8 mouse cellular contexts compared by ENCODE assay signal in the genomic region with DNA sequence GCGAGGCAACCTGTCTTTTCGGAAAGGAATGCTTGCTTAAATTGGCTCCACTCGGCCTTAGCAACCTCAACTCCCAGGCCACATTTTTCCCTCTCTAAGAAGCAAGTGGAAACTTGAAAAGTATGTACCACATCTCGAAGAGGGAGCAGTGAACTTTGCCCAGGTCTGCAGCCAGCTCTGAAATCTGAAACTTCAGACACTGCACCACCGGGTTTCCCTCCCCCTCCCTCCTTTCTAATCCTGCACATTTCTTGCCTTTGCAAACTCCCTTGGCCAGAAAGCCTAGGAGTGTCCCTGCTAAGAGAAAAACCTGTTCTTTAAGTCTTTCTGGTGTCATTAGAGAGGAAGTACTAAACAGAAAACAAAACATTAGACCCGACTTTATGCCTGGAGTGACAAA.
DNase-seq lines count a peak whose midpoint lies in the region; ATAC-seq lines count a peak whose summit lies in the region.

No protein-coding gene starts in this region.

- no peak for ATAC-seq in hindbrain, embryonic 15.5 days (ENCODE audit: low FRiP score, low read depth)
- no peak for ATAC-seq in hindbrain, embryonic 12.5 days (ENCODE audit: low FRiP score)
- no peak for ATAC-seq in embryonic facial prominence, embryonic 13.5 days (ENCODE audit: insufficient number of reproducible peaks, insufficient read depth, low FRiP score, low TSS enrichment, low read depth)

- DNase-seq in kidney, postnatal 25 days = peak; percentile 77 to 89
- DNase-seq in skeletal muscle tissue, adult 2 months (ENCODE audit: low read depth, low spot score) = peak; percentile 5
- DNase-seq in layer of hippocampus, postnatal 10 days (ENCODE audit: low spot score in 2 of 2) = no peak
- DNase-seq in cerebellum, postnatal 10 days = no peak
- DNase-seq in thymus, adult 18-20 months = no peak

- no peaks in the 10 kb centered on the region for H3K9me3 ChIP-seq in hindbrain, embryonic 15.5 days
- H3K9me3 ChIP-seq in hindbrain, embryonic 12.5 days (replicated peaks) = no peaks in the 10 kb centered on the region
- no peaks in the 10 kb centered on the region for H3K9me3 ChIP-seq in embryonic facial prominence, embryonic 13.5 days

- H3K27me3 ChIP-seq in hindbrain, embryonic 15.5 days = no peaks in the 10 kb centered on the region
- H3K27me3 ChIP-seq in hindbrain, embryonic 12.5 days = no peaks in the 10 kb centered on the region
- H3K27me3 ChIP-seq in embryonic facial prominence, embryonic 13.5 days = no peaks in the 10 kb centered on the region

- H3K27ac ChIP-seq in hindbrain, embryonic 15.5 days (replicated peaks) = 0 out of 2 replicates have a peak overlapping the region, but pooled peaks have one; percentile 8
- H3K27ac ChIP-seq in hindbrain, embryonic 12.5 days = no peak overlapping the region; the same call in 1 of the 2 replicates
- H3K27ac ChIP-seq in embryonic facial prominence, embryonic 13.5 days = peak overlapping the region; percentile 51

- H3K36me3 ChIP-seq in hindbrain, embryonic 15.5 days = no peaks in the 10 kb centered on the region
- no peaks in the 10 kb centered on the region for H3K36me3 ChIP-seq in hindbrain, embryonic 12.5 days
- no peaks in the 10 kb centered on the region for H3K36me3 ChIP-seq in embryonic facial prominence, embryonic 13.5 days

- H3K4me3 ChIP-seq in hindbrain, embryonic 15.5 days = no peak overlapping the region
- no peak overlapping the region for H3K4me3 ChIP-seq in hindbrain, embryonic 12.5 days
- H3K4me3 ChIP-seq in embryonic facial prominence, embryonic 13.5 days = no peak overlapping the region

- 24% methylated on average over 6 of the region's 6 CpGs for WGBS in hindbrain, embryonic 15.5 days
- WGBS in hindbrain, embryonic 12.5 days = 15% methylated on average over 6 of the region's 6 CpGs
- 1% methylated on average over 6 of the region's 6 CpGs for WGBS in embryonic facial prominence, embryonic 13.5 days

- H3K9ac ChIP-seq in hindbrain, embryonic 15.5 days = no peak overlapping the region
- no peak overlapping the region for H3K9ac ChIP-seq in hindbrain, embryonic 12.5 days
- H3K9ac ChIP-seq in embryonic facial prominence, embryonic 13.5 days = no peak overlapping the region

- no peak overlapping the region for H3K4me2 ChIP-seq in hindbrain, embryonic 15.5 days
- no peak overlapping the region for H3K4me2 ChIP-seq in hindbrain, embryonic 12.5 days (replicated peaks)
- H3K4me2 ChIP-seq in embryonic facial prominence, embryonic 13.5 days = peak overlapping the region; percentile 40

- peaks cover 6% of the 10 kb centered on the region; the same call in 1 of the 2 replicates for H3K4me1 ChIP-seq in hindbrain, embryonic 15.5 days (replicated peaks)
- peaks cover 7% of the 10 kb centered on the region; the same call in 1 of the 2 replicates for H3K4me1 ChIP-seq in hindbrain, embryonic 12.5 days
- H3K4me1 ChIP-seq in embryonic facial prominence, embryonic 13.5 days = peaks cover 19% of the 10 kb centered on the region

Comparison
In these comparisons a context has a peak if more than half of its experiments do, and no peak if none do; other contexts are left out.
1. DNase-seq: peak in kidney, postnatal 25 days (2 of 2) and skeletal muscle tissue, adult 2 months (single experiment); none in layer of hippocampus, postnatal 10 days (0 of 2), cerebellum, postnatal 10 days (0 of 2) and thymus, adult 18-20 months (0 of 2).